Mouse (Mus musculus) cerebellum, adult 18-20 months (tissue): Measurements from ENCODE around the gene Lrrc3c.

Source experiments
- DNase-seq, 2 experiments: peaks; one replicate each; pipeline ENCODE4 v3.0.0; 2021

Lrrc3c gene

GRCm38 (mm10) chr11:98597991-98598390 lies at the start of gene Lrrc3c:
TSS of gene Lrrc3c (plus strand) at chr11:98598291.
- no peak for DNase-seq

- no peak for DNase-seq
These were observed 48.7 kb upstream of the Lrrc3c start for GRCm38 (mm10) chr11:98549363-98549762.

DNA sequence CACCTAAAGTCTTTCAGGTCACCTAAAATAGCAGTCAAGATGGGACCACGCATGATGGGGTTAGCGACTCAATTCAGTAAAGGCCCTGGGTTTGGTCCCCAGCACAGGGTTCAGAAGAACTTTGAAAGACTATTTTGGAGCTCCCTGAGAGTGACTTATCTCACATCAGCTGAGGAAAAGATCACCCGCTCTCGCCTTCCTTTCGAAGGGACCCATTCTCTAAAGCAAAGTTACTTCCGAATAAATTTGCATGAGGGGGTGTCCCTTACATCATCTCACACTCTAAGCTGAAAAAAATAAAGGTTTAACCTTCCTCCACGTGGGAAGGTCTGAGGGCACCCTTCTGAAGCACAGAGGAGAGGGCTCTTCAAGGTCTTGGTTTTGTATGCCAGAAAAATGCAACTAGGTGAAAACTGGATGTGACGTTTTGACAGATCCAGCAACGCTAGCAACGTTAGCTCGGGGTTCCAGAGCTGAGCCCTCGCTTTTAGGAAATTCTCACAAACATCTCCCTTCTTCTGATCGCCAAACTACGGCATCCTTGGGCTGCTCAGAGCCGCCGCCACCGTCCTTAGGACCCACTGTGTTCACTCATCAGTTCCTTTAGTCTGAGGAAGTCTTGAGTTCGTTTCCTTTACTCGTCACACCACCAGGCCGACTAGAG lies 47.6 kb upstream of the Lrrc3c start:
- DNase-seq, result no peak

- peak; percentile 92 to 95 for DNase-seq
These were observed 46.9 kb upstream of the Lrrc3c start, which contains the start of gene Zpbp2 for GRCm38 (mm10) chr11:98550975-98551828. TSS of gene Zpbp2 (plus strand) at chr11:98551097.

DNA sequence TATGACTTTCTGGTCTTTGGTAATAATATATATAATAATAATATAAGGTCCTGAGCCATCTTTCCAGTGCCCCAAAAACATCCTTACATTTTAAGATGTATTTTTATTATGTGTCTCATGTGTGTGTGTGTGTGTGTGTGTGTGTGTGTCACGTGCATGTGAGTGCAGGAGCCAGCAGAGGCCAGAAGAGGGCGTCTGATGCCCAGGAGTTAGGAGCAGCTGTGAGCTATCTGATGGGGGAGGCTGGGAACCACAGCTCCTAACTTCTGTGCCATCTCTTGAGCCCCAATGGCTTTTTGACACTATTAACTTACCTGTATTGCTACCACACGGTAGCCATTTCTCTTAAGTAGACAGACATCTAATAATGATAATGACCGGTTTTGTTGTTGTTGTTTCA lies 44.1 kb upstream of the Lrrc3c start:
- DNase-seq, result no peak

GRCm38 (mm10) chr11:98555124-98555700 lies 42.9 kb upstream of the Lrrc3c start:
- DNase-seq, result no peak

GRCm38 (mm10) chr11:98560942-98561341 lies 37.1 kb upstream of the Lrrc3c start:
- DNase-seq, result no peak

DNA sequence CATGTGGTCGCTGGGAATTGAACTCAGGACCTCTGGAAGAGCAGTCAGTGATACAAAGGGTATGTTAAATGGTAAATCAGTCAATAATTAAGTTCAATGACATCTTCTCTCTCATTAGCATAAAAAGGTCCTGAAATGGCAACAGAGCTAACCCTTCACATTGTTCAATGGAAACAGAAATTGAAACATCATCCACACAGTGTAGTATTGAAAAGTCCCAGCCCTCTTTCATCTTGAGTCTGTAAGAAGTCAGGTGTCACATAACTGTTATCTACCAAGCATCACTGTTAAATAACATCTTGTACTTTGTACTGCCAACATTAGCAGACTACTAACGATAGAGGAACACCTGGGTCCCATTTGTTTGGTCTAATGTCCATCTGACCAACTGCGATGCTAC lies 35.1 kb upstream of the Lrrc3c start:
- DNase-seq, result no peak

DNA sequence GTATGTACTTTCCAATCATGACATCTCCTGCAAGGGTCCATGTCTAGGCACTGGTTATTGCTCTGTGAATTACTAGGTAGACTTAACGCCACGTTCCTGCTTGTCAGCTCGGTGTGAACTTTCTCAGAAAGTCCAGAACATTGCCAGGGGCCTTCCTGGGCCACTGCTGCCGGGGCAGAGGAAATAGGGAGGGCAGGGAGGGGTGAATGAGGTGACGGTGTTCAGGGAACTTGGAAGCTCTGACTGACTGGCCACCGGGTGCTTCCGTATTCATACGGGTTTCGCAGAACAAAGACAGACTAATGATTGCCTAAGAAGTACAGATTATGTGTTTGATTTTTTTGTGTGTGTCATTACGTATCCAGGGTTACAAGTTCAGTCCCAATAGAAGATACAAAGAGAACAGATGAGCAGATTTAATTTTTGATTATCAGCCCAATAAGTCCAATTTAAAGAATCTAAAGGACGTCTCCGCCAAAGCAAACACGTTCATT lies 34.1 kb upstream of the Lrrc3c start:
- no peak for DNase-seq

GRCm38 (mm10) chr11:98568326-98568725 lies 29.8 kb upstream of the Lrrc3c start:
- no peak for DNase-seq

- DNase-seq, result no peak
These were observed 28.6 kb upstream of the Lrrc3c start for GRCm38 (mm10) chr11:98569461-98569860.

- DNase-seq, result no peak
These were observed 20.3 kb upstream of the Lrrc3c start for GRCm38 (mm10) chr11:98577776-98578175.

DNA sequence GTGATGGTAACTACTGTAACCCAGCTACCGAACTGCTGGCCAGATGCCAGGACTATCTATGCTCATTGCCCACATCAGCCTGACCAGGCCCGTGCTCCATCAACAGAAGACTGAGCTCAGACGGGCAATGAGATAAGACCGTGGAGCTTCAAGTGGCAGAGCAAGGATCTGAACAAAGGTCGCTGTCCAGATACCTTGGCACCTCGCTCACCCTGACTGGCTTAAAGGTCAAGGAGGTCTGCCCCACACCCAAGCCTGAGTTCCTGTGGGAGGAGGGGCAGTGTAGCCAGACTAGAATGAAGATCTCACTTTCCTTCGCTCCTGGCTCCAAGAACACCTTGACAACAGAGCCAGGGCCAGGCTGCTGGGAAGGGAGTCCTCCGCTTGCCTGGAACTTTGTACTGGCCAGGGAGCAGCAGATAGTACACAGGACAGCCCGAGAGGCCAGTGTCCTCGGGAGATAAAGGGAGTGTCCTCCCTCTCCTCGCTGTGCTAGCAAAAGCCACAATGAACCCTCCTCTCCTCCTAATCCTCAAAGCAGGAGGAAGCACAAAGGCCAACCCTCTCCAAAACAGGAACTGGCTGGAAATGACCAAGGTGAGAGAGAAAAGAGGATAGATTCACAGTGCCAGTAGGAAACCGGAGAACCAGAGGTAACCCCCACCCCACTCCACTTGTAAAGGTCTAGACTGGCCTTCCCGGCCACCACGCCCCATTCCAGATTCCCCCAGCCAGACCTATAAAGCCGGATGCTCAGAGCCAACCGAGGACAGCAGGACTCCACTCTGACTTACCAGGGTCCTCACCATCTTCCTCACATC lies 17.6 kb upstream of the Lrrc3c start:
- DNase-seq, result no peak

DNA sequence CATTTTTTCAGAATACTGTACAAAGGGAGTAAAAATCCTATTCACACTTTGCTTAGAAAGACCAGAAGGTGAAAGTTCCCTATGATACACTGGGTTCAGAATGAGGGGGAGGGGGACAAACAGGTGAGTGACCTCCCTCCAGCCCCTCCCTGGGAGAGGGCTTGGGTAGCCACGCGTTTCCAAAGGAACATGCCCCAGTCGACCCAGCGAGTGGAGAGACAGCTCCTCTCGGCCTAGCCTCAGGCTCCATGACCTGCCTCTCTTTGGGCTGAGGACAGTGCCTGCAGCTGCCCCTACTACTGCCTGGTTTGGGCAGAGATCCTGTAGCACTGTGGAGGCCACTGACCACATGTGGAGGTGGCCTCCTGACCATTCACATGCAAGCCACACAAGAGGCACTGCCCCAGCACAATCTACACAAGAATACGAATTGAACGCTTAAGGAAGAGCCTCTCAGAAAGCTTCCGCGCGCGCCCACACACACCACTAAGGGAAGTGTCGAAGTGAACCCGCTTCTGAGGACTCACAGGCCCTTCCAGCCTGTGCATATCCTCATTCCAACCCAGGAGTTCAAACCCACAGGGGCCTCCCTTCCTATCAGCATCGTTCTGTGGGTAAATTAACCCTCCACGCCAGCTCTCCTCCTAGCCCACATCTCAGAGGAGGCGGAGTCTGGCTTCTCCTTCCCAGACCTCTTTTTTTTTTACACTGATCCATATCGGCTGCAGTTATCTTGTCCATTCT lies 16.6 kb upstream of the Lrrc3c start:
- DNase-seq, result no peak

- no peak for DNase-seq
These were observed 16.1 kb upstream of the Lrrc3c start for GRCm38 (mm10) chr11:98582030-98582388.

- DNase-seq, result no peak
These were observed 15.4 kb upstream of the Lrrc3c start for GRCm38 (mm10) chr11:98582551-98583264.

DNA sequence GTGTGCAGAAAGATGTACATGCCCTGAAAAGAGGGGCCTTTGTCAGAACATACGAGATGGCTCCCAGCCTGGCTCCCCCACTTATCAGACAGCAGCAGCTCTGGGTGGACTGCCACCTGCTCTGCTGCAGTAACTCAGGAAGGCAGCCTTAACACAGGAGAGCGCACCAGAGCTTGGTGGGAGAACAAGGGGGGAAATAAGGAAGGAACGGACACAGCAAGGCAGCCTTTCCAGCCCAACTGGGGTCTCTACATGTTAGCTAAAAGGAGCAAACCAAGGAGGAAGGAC lies 14.9 kb upstream of the Lrrc3c start:
- no peak for DNase-seq

DNA sequence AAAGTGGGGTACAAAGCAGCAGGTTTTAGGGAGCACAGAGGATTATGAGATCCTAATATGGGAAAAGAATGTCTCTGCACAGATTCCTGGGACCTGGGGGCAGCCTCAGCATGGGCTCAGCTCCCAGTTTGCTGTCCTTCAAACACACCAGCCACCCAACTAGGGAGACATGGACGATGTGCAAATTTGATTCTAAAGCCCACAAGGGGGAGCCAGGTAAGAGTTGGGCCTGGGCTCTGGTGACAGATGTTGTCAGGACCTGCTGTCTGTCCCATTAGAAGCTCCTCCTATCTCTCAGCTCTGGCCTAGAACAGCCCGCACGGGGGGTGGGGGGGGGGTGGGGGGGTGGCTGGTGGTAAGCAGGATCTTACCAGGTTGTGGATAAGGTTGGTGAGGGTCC lies 14.5 kb upstream of the Lrrc3c start:
- no peak for DNase-seq

- DNase-seq, result no peak
These were observed 13.9 kb upstream of the Lrrc3c start for GRCm38 (mm10) chr11:98584146-98584545.

DNA sequence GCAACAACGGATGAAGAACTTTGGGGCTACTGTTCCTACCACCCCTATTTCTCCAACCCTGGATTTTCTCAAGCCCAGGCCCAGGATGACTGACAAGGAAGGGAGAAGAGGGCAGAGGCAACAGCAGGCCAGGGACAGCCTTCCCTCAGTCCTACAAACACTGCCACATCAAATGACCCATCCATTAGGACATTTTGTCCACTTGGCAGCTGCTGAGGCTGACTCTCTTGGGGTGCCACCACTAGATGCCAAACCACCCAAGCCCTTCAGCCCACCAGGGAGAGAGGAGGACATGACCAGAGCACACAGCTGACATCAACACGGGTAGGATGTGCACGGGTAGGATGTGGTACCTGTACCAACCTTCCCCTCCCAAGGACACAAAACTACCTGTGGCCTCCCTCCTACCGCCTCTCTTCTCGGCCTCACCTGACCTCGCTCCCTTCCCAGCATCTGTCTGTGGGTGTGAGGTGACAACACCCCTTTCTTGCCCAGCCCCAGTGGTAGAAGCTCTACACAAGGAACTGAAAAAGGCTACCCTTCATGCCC lies 13.4 kb upstream of the Lrrc3c start:
- no peak for DNase-seq
